Mouse (Mus musculus) midbrain, embryonic 10.5 days (tissue): ENCODE data around the gene Sub1. TPM values are rescaled to one million over a fixed set of nuclear protein-coding genes. Genes with fewer than 3 reads are reported as not detected.
A peak's percentile ranks its signal among the peaks of the same experiment; 100 is the strongest.

Experiments
- DNase-seq: peaks from one replicate; pipeline ENCODE4 v3.0.0-alpha.2; 2017; ENCODE audit warnings: low spot score
- H3K27ac ChIP-seq: fragments of 300-500 bp; sonication (generic); replicated peaks from 2 replicates; pipeline ENCODE4 v1.5.1; 2016; ENCODE audit warnings: mild to moderate bottlenecking
- H3K27me3 ChIP-seq: fragments of 300-500 bp; sonication (generic); 2 replicates; pipeline ENCODE4 v1.6.1; 2016; ENCODE audit warnings: low read depth, mild to moderate bottlenecking; ENCODE audit not compliant: poor library complexity, severe bottlenecking
- H3K36me3 ChIP-seq: fragments of 300-500 bp; sonication (generic); 2 replicates; pipeline ENCODE4 v1.6.1; 2016; ENCODE audit warnings: mild to moderate bottlenecking, moderate library complexity
- H3K4me1 ChIP-seq: fragments of 300-500 bp; sonication (generic); 2 replicates; pipeline ENCODE4 v1.6.1; 2016
- H3K4me3 ChIP-seq: fragments of 300-500 bp; sonication (generic); 2 replicates; pipeline ENCODE4 v1.5.1; 2016; ENCODE audit warnings: mild to moderate bottlenecking, moderate library complexity
- H3K9me3 ChIP-seq: fragments of 300-500 bp; sonication (generic); replicated peaks from 2 replicates; pipeline ENCODE4 v1.6.1; 2016; ENCODE audit warnings: mild to moderate bottlenecking
- WGBS: fragments of 180-500 bp; shearing (Covaris S2); methylation state at CpG from one replicate; pipeline ENCODE4 v1.1.7; 2016; 5-methylcytosine and 5-hydroxymethylcytosine counted together
- polyA plus RNA-seq: library from polyadenylated mRNA; unstranded; fragments of >200 nt; fragmentation: Nextera tagmentation; extraction: Ambion mirVana; gene quantifications from 2 replicates; pipeline ENCODE4 v1.2.1, GENCODE M21; 2016

Gene Sub1
- polyA plus RNA-seq, 1 experiment from 2014 or later = 804 TPM

GRCm38 (mm10) chr15:12007971-12008800 lies 11.4 kb upstream of the Sub1 start:
- Histone ChIP-seq H3K4me3 (no peak overlapping the region), H3K9me3 (no peaks in the 10 kb centered on the region), H3K27ac (no peak overlapping the region), H3K36me3 (no peaks in the 10 kb centered on the region), H3K4me1 (no peaks in the 10 kb centered on the region), H3K27me3 (no peaks in the 10 kb centered on the region)
- no peak for DNase-seq
- WGBS = 59% methylated on average over 13 of the region's 13 CpGs

GRCm38 (mm10) chr15:12007421-12007820 lies 10.6 kb upstream of the Sub1 start:
- no peak for DNase-seq
- Histone ChIP-seq H3K27me3 (no peaks in the 10 kb centered on the region), H3K27ac (no peak overlapping the region), H3K4me1 (no peaks in the 10 kb centered on the region), H3K36me3 (no peaks in the 10 kb centered on the region), H3K4me3 (no peak overlapping the region), H3K9me3 (no peaks in the 10 kb centered on the region)
- WGBS = 83% methylated on average over 7 of the region's 7 CpGs

- WGBS = 96% methylated on average over 6 of the region's 6 CpGs
- Histone ChIP-seq H3K27ac (no peak overlapping the region), H3K4me3 (no peak overlapping the region), H3K4me1 (no peaks in the 10 kb centered on the region), H3K27me3 (no peaks in the 10 kb centered on the region), H3K36me3 (no peaks in the 10 kb centered on the region), H3K9me3 (no peaks in the 10 kb centered on the region)
- no peak for DNase-seq
Observed at GRCm38 (mm10) chr15:12006169-12006568, 9.4 kb upstream of the Sub1 start.

- WGBS = 0% methylated on average over 27 of the region's 33 CpGs
- Histone ChIP-seq H3K27ac (peak overlapping the region; percentile 94), H3K4me3 (peak overlapping the region; percentile 97), H3K4me1 (peaks cover 27% of the 10 kb centered on the region), H3K27me3 (no peaks in the 10 kb centered on the region), H3K36me3 (peaks cover 28% of the 10 kb centered on the region), H3K9me3 (no peaks in the 10 kb centered on the region)
- peak; percentile 95 for DNase-seq
Observed at GRCm38 (mm10) chr15:11995815-11996201, 975 bp downstream of the Sub1 start.

- DNase-seq = peak; percentile 79
- H3K9me3 ChIP-seq = no peaks in the 10 kb centered on the region
- H3K4me3 ChIP-seq = peak overlapping the region; percentile 97
- WGBS = 2% methylated on average over 71 of the region's 71 CpGs
- H3K36me3 ChIP-seq = peaks cover 35% of the 10 kb centered on the region
- no peaks in the 10 kb centered on the region for H3K27me3 ChIP-seq
- H3K27ac ChIP-seq = peak overlapping the region; percentile 94
- H3K4me1 ChIP-seq = peaks cover 27% of the 10 kb centered on the region
Observed at GRCm38 (mm10) chr15:11994921-11995814, 1.6 kb downstream of the Sub1 start.

- H3K27me3 ChIP-seq = no peaks in the 10 kb centered on the region
- no peaks in the 10 kb centered on the region for H3K9me3 ChIP-seq
- DNase-seq = no peak
- peaks cover 46% of the 10 kb centered on the region for H3K36me3 ChIP-seq
- H3K4me1 ChIP-seq = peaks cover 27% of the 10 kb centered on the region
- H3K4me3 ChIP-seq = peak overlapping the region; percentile 97
- WGBS = 86% methylated on average over 2 of the region's 2 CpGs
- no peak overlapping the region for H3K27ac ChIP-seq
Observed at GRCm38 (mm10) chr15:11994006-11994405, 2.8 kb downstream of the Sub1 start.

- no peak overlapping the region for H3K27ac ChIP-seq
- H3K36me3 ChIP-seq = peaks cover 70% of the 10 kb centered on the region
- H3K27me3 ChIP-seq = no peaks in the 10 kb centered on the region
- peaks cover 27% of the 10 kb centered on the region for H3K4me1 ChIP-seq
- no peaks in the 10 kb centered on the region for H3K9me3 ChIP-seq
- 88% methylated on average over 3 of the region's 3 CpGs for WGBS
- no peak overlapping the region for H3K4me3 ChIP-seq
- no peak for DNase-seq
Observed at GRCm38 (mm10) chr15:11991552-11992113, 5.2 kb downstream of the Sub1 start.

GRCm38 (mm10) chr15:11988580-11988979 lies 8.2 kb downstream of the Sub1 start:
- WGBS = 93% methylated on average over 4 of the region's 4 CpGs
- Histone ChIP-seq H3K36me3 (peaks cover 99% of the 10 kb centered on the region), H3K4me3 (no peak overlapping the region), H3K4me1 (peaks cover 6% of the 10 kb centered on the region), H3K27me3 (no peaks in the 10 kb centered on the region), H3K27ac (no peak overlapping the region), H3K9me3 (no peaks in the 10 kb centered on the region)
- no peak for DNase-seq

- H3K36me3 ChIP-seq = peaks cover 99% of the 10 kb centered on the region
- no peak overlapping the region for H3K4me3 ChIP-seq
- H3K27me3 ChIP-seq = no peaks in the 10 kb centered on the region
- H3K4me1 ChIP-seq = no peaks in the 10 kb centered on the region
- 90% methylated on average over 2 of the region's 2 CpGs for WGBS
- H3K9me3 ChIP-seq = no peaks in the 10 kb centered on the region
- H3K27ac ChIP-seq = no peak overlapping the region
- DNase-seq = no peak
Observed at GRCm38 (mm10) chr15:11987892-11988291, 8.9 kb downstream of the Sub1 start.

- Histone ChIP-seq H3K4me1 (no peaks in the 10 kb centered on the region), H3K36me3 (peaks cover 91% of the 10 kb centered on the region), H3K9me3 (no peaks in the 10 kb centered on the region), H3K27ac (no peak overlapping the region), H3K27me3 (no peaks in the 10 kb centered on the region), H3K4me3 (no peak overlapping the region)
- DNase-seq = no peak
- WGBS = 91% methylated on average over 2 of the region's 2 CpGs
Observed at GRCm38 (mm10) chr15:11981985-11982384, 14.8 kb downstream of the Sub1 start.

GRCm38 (mm10) chr15:11981501-11981900 lies 15.3 kb downstream of the Sub1 start:
- Histone ChIP-seq H3K4me1 (no peaks in the 10 kb centered on the region), H3K27ac (no peak overlapping the region), H3K9me3 (no peaks in the 10 kb centered on the region), H3K27me3 (no peaks in the 10 kb centered on the region), H3K4me3 (no peak overlapping the region), H3K36me3 (peaks cover 86% of the 10 kb centered on the region)
- DNase-seq = no peak
- WGBS = 95% methylated on average over 8 of the region's 8 CpGs

GRCm38 (mm10) chr15:11978175-11978574 lies 18.6 kb downstream of the Sub1 start:
- Histone ChIP-seq H3K27ac (no peak overlapping the region), H3K36me3 (peaks cover 63% of the 10 kb centered on the region), H3K27me3 (no peaks in the 10 kb centered on the region), H3K4me3 (no peak overlapping the region), H3K4me1 (no peaks in the 10 kb centered on the region), H3K9me3 (no peaks in the 10 kb centered on the region)
- no peak for DNase-seq
- 86% methylated on average over 2 of the region's 2 CpGs for WGBS
